Comparison of ENCODE assay signal across 10 mouse cellular contexts in the genomic region with DNA sequence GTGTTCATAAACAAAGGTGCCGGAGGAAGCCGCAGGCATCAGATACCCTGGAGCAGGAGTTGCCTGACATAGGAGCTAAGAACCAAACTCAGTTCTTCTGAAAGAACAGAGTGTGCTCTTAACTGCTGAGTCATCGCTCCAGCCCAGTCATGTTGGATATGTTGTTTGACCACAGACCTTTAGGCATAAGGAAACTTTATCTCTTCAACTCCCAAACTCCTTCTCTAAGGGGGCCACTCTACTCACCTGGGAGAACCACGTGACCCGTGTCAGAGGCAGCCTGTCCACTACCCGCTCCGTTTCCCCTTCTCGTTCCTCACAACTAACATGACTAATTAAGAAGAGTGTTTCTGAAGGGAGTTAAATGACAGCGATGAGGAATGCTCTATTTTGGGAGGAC.
DNase-seq lines count a peak whose midpoint lies in the region; ATAC-seq and TF ChIP-seq lines count a peak whose summit lies in the region.
"Had no signal": no experiment of that assay in that cellular context is flagged by ENCODE, and none has a peak within 500 bp of the region (broad histone marks: within the 10 kb centered on the region; RNA-seq: fewer than 3 reads in every experiment).

No protein-coding gene starts in this region.

- no peak overlapping the region for H3K4me3 ChIP-seq in stomach, embryonic 15.5 days (replicated peaks)
- no peak overlapping the region for H3K4me3 ChIP-seq in stomach, postnatal 0 days (ENCODE audit: low read depth, low read length)
- no peak overlapping the region for H3K4me3 ChIP-seq in liver, embryonic 12.5 days
- H3K4me3 ChIP-seq in forebrain, embryonic 14.5 days (ENCODE audit: low read depth, low read length): no peak overlapping the region
- H3K4me3 ChIP-seq: erythroblast, embryonic 14.5 days; neural tube, embryonic 13.5 days had no signal

- H3K4me2 ChIP-seq in stomach, embryonic 15.5 days: no peak overlapping the region
- no peak overlapping the region for H3K4me2 ChIP-seq in stomach, postnatal 0 days (replicated peaks; ENCODE audit: low read depth)
- H3K4me2 ChIP-seq in liver, embryonic 12.5 days: peak overlapping the region; percentile 16
- no peak overlapping the region for H3K4me2 ChIP-seq in forebrain, embryonic 14.5 days (ENCODE audit: low read length)
- H3K4me2 ChIP-seq: neural tube, embryonic 13.5 days had no signal

- H3K27ac ChIP-seq in stomach, embryonic 15.5 days: no peak overlapping the region
- no peak overlapping the region for H3K27ac ChIP-seq in stomach, postnatal 0 days (replicated peaks)
- peak overlapping the region; percentile 83 for H3K27ac ChIP-seq in liver, embryonic 12.5 days
- no peak overlapping the region for H3K27ac ChIP-seq in forebrain, embryonic 14.5 days (ENCODE audit: low read depth, low read length)
- H3K27ac ChIP-seq: neural tube, embryonic 13.5 days had no signal

- no peaks in the 10 kb centered on the region for H3K27me3 ChIP-seq in stomach, embryonic 15.5 days (replicated peaks)
- no peaks in the 10 kb centered on the region for H3K27me3 ChIP-seq in stomach, postnatal 0 days (ENCODE audit: control insufficient read depth, insufficient read depth, low read length)
- 0 out of 2 replicates have a peak, but pooled peaks cover 4% of the 10 kb centered on the region for H3K27me3 ChIP-seq in liver, embryonic 12.5 days (replicated peaks)
- no peaks in the 10 kb centered on the region for H3K27me3 ChIP-seq in forebrain, embryonic 14.5 days (replicated peaks; ENCODE audit: control insufficient read depth, insufficient read depth, low read length)
- H3K27me3 ChIP-seq: neural tube, embryonic 13.5 days had no signal

- TF ChIP-seq EP300 in stomach, postnatal 0 days (optimal IDR thresholded peaks at IDR 0.05): no peak

- H3K9me3 ChIP-seq in stomach, embryonic 15.5 days: no peaks in the 10 kb centered on the region
- no peaks in the 10 kb centered on the region for H3K9me3 ChIP-seq in stomach, postnatal 0 days (ENCODE audit: control insufficient read depth, low read length)
- no peaks in the 10 kb centered on the region for H3K9me3 ChIP-seq in liver, embryonic 12.5 days (replicated peaks)
- H3K9me3 ChIP-seq in forebrain, embryonic 14.5 days (replicated peaks; ENCODE audit: control insufficient read depth, low read length): no peaks in the 10 kb centered on the region
- H3K9me3 ChIP-seq: neural tube, embryonic 13.5 days had no signal

- peak; percentile 47 for ATAC-seq in stomach, embryonic 15.5 days (ENCODE audit: insufficient read depth, low FRiP score, low read depth)
- ATAC-seq in stomach, postnatal 0 days (ENCODE audit: low FRiP score, low TSS enrichment): no peak
- peak; percentile 82 for ATAC-seq in liver, embryonic 12.5 days
- ATAC-seq in cerebellum, adult (ENCODE audit: insufficient number of reproducible peaks, low FRiP score, low TSS enrichment): no peak
- no peak for ATAC-seq in forebrain, embryonic 14.5 days

- 75% methylated on average over 9 of the region's 9 CpGs for WGBS in stomach, embryonic 15.5 days
- WGBS in stomach, postnatal 0 days: 82% methylated on average over 9 of the region's 9 CpGs
- WGBS in liver, embryonic 12.5 days (ENCODE audit: insufficient replicate concordance): 56% methylated on average over 9 of the region's 9 CpGs
- WGBS in forebrain, embryonic 14.5 days: 92% methylated on average over 9 of the region's 9 CpGs

- H3K4me1 ChIP-seq in stomach, embryonic 15.5 days: no peaks in the 10 kb centered on the region
- H3K4me1 ChIP-seq in stomach, postnatal 0 days (replicated peaks; ENCODE audit: control insufficient read depth, insufficient read depth): no peaks in the 10 kb centered on the region
- peaks cover 44% of the 10 kb centered on the region for H3K4me1 ChIP-seq in liver, embryonic 12.5 days
- H3K4me1 ChIP-seq in forebrain, embryonic 14.5 days (ENCODE audit: control insufficient read depth, insufficient read depth, low read length): no peaks in the 10 kb centered on the region
- H3K4me1 ChIP-seq: neural tube, embryonic 13.5 days had no signal

- DNase-seq in adrenal gland, postnatal 25 days: peak; percentile 2
- DNase-seq in adrenal gland, adult 18-20 months (ENCODE audit: low spot score in 2 of 2): no peak
- DNase-seq in stomach, postnatal 0 days (ENCODE audit: low spot score): no peak
- DNase-seq in yolk sac, embryonic 10.5 days (ENCODE audit: low spot score): peak; percentile 15
- DNase-seq in forebrain, embryonic 14.5 days (ENCODE audit: low spot score): no peak

- no peak for TF ChIP-seq CTCF in stomach, postnatal 0 days (IDR thresholded peaks at IDR 0.05; ENCODE audit: low read depth)

- no peaks in the 10 kb centered on the region for H3K36me3 ChIP-seq in stomach, embryonic 15.5 days
- H3K36me3 ChIP-seq in stomach, postnatal 0 days (ENCODE audit: control insufficient read depth, insufficient read depth, low read length): no peaks in the 10 kb centered on the region
- no peaks in the 10 kb centered on the region for H3K36me3 ChIP-seq in liver, embryonic 12.5 days
- H3K36me3 ChIP-seq in forebrain, embryonic 14.5 days (ENCODE audit: control insufficient read depth, insufficient read depth, low read length): no peaks in the 10 kb centered on the region
- H3K36me3 ChIP-seq: neural tube, embryonic 13.5 days had no signal

- H3K9ac ChIP-seq in stomach, embryonic 15.5 days: no peak overlapping the region
- no peak overlapping the region for H3K9ac ChIP-seq in stomach, postnatal 0 days (ENCODE audit: low read length)
- peak overlapping the region; percentile 3; the same call in 1 of the 2 replicates for H3K9ac ChIP-seq in liver, embryonic 12.5 days
- no peak overlapping the region for H3K9ac ChIP-seq in forebrain, embryonic 14.5 days (ENCODE audit: low read length)
- H3K9ac ChIP-seq: neural tube, embryonic 13.5 days had no signal

Comparison
In these comparisons a context has a peak if more than half of its experiments do, and no peak if none do; other contexts are left out.
1. DNase-seq: peak in adrenal gland, postnatal 25 days (single experiment) and yolk sac, embryonic 10.5 days (single experiment); none in adrenal gland, adult 18-20 months (0 of 2), stomach, postnatal 0 days (single experiment) and forebrain, embryonic 14.5 days (single experiment).
2. ATAC-seq: peak in stomach, embryonic 15.5 days (single experiment) and liver, embryonic 12.5 days (single experiment); none in stomach, postnatal 0 days (single experiment), cerebellum, adult (single experiment) and forebrain, embryonic 14.5 days (single experiment).